Mouse (Mus musculus): ENCODE results near the gene Orc1.

GRCm38 (mm10) chr4:108627066-108627465 is 47.8 kb downstream of the Orc1 start:
- no peak for TF ChIP-seq CTCF (IDR thresholded peaks at IDR 0.05; ENCODE audit: borderline replicate concordance, extremely low read depth, insufficient read depth, insufficient read length)
- no peak for TF ChIP-seq POLR2A (IDR thresholded peaks at IDR 0.05; ENCODE audit: borderline replicate concordance, extremely low read depth, insufficient read depth, insufficient read length, poor library complexity, severe bottlenecking)
